Mouse (Mus musculus) layer of hippocampus, adult 11-12 months (tissue): Measurements from ENCODE around the gene Farsa.

ENCODE experiments used
- DNase-seq: peaks from one replicate; pipeline ENCODE4 v3.0.0; 2022; ENCODE audit warnings: low spot score

Gene Farsa

DNA sequence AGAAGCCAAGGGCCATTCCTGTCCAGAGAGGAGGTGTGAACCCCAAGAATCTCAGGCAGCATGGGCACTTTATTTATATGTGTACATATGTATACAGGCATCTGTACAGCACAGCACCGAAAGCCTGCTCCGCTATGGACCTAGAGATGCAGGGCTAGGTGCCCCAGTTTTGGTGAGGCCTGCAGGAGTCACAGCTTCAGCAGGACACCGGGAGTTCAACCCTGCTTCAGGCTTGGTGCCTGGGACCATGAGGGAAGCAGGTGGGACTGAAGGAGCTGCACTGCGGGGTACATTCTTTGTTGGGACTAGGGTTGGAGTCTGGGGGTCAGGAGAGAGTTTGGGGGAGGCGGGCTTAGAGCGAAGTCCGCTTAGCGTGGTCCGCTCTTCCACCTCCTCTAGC, 55.1 kb downstream of the Farsa start:
- no peak for DNase-seq

GRCm38 (mm10) chr8:84912391-84912790, 55.6 kb downstream of the Farsa start:
- no peak for DNase-seq

- peak; percentile 52 for DNase-seq
Measured at GRCm38 (mm10) chr8:84912895-84913501, 56.2 kb downstream of the Farsa start.

GRCm38 (mm10) chr8:84913502-84913900, 56.7 kb downstream of the Farsa start:
- no peak for DNase-seq

GRCm38 (mm10) chr8:84913960-84914359, 57.2 kb downstream of the Farsa start:
- peak; percentile 28 for DNase-seq

DNA sequence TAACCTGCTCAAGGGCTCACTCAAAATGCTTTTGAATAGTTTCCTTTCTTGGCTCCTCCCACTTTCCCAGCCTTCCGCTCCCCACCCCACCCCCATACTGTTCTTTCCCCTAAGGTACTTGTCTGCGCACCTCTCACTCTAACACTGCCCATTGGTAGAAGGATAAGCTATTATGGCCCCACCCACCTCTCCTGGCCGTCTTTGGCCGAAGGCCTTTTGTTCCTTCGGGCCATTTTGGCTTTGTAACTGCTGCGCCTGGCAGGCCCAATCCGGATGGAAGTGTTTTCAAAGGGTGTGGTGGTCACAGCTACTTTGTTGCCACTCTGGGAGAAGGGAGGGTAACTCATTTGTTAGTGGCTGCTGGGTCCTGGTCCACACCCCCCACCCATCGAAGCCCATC, 58.5 kb downstream of the Farsa start:
- no peak for DNase-seq

GRCm38 (mm10) chr8:84917781-84918180, 61.0 kb downstream of the Farsa start:
- no peak for DNase-seq

GRCm38 (mm10) chr8:84918646-84919045, 61.9 kb downstream of the Farsa start:
- DNase-seq = no peak
